Mouse (Mus musculus) megakaryocyte, embryonic 14.5 days (primary cell): ENCODE data around the gene Olfr270.

Experiments
- FLI1 ChIP-seq: IDR thresholded peaks from 2 replicates; pipeline ENCODE4 v1.6.1; 2012; ENCODE audit warnings: low read length, inconsistent platforms, mixed read lengths
- GATA1 ChIP-seq: IDR thresholded peaks from 3 replicates; pipeline ENCODE4 v1.6.1; 2012; ENCODE audit warnings: mixed read lengths, low read length, inconsistent platforms, borderline replicate concordance

- no peak for TF ChIP-seq GATA1
- no peak for TF ChIP-seq FLI1
Observed at GRCm38 (mm10) chr4:53011732-53012361, 47.5 kb downstream of the Olfr270 start, which contains the start of gene Nipsnap3b.
